Mouse (Mus musculus): ENCODE results near the gene Arl8a.

Arl8a gene

DNA sequence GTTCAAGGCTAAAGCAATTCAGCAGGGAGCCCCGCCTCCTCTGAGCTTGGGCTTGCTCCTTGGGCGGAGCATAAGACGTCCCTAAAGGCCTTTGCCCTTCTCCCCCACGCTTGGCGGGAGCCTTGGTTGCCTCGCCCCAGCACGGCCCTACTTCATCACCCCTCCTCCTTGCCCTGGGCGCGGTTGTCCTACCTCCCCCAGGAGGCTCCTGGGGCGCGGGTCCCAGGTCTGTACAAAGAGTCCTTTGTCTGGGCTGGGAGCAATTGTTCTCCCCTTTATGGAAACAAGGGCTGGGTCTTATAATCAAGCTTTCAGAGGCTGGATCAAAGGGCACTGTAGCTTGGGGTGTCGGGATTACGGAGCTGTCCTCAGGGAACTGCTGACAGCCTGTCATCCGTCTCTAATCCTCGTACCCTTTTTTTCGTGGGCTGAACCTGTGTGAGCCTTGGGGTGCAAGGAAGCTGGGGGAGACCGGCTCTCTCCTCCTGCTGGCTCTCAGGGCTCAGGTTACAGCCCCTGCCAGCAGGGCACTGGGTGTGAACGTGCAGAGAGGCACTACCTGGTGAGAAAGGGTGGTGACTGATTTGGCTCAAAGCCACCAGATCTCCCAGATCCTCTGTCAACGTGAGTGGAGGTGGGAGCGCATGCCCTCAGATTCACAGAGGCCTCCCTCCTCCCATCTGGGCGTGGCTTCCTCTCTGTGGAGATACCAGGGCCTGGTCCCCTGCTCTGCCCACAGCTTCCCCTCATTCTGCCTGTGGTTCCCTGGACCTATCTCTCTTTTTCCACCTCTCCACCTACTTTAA lies 52.6 kb downstream of the Arl8a start:
- no peak for DNase-seq (ENCODE audit: low spot score in 2 of 2)

DNA sequence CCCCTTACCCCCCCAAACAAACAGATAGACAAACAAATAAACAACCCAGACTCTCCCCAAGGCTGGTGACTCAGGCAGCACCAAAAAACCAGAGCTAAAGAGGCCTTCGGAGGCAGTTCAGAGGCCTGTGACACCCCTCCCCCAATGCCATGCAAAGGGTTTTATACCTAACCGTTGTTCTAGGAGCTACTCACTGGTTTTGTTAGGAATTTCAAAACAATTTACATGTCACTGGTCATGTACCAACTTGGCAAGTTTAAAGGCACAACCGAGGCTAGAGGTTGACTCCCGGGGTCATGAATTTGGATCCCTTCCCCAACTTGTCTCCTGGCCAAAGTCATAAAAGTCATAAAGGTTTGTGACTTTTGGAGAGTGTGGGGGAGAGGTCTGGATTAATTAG lies 53.8 kb downstream of the Arl8a start:
- DNase-seq (ENCODE audit: low spot score in 2 of 2), result no peak

DNA sequence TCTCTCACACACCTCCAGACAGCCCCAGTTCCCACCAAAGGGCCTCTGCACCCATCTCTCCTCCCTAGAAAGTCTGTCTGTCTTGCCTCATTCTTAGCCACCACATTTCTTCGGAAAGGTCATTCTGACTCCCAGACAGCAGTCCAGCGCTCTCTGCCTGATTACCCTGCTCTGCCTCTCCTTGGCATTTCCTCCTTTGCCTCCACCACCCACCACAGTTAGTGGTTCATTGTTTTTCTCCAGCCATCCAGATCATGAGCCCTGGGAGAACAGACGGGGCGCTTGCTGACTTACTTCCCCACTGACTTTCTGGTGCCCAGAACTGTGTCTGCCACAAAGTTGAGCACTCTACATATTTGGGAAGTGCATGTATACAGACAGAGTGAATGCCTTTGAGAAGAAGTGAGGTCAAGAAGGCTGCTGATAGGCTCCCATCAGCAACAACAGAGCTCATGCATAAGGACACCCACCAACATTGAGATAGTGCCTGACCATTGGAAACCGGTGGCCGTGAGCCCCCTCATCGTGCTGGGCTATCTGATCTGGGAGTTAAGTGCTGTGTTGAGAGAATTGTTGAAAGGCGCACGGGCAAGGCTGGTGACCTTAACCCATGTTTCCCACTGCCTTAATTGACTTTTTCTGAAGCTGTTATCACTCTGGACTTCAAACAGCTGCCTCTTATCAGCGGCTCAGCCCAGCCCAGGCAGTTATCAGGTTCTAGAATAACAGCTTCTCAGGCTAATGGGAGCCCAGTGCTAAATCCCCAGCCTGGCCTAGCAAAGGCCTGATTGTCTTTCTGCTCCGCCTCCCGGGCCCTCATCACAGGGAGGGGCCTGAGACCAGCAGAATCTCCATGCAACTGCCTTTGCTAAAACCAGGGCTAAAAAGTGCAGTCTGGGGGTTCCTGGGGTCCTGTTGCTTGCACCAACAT lies 57.8 kb downstream of the Arl8a start:
- no peak for DNase-seq (ENCODE audit: low spot score in 2 of 2)

DNA sequence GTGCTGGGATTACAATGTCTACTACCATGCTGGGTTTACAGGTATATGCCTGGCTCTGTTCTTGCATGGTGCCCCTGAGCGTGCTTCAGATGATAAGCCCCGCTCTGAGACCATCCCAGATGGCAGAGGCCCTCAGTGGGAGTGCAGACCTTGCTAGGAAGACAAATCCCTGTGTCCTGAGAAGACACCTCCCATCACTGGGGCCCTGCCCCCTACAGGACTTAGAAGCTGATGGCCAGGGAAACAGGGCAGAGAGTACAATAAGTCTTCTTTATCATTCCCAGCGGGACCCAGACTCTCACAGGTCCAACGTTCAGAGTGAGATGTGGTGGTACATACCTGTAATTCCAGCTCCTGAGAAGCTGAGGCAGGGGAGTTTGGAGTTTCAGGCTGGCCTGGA lies 58.6 kb downstream of the Arl8a start:
- no peak for DNase-seq (ENCODE audit: low spot score in 2 of 2)
